Mouse (Mus musculus): ENCODE data around the gene Cox16. TPM values are rescaled to one million over a fixed set of nuclear protein-coding genes. Genes with fewer than 3 reads are reported as not detected.

Cox16 gene
- 342 TPM for polyA plus RNA-seq (2014; fragmentation: Illumina TruSeq; extraction: RNeasy Lipid Tissue Mini Kit (QIAGEN cat#74804); ENCODE audit: low read depth, low replicate concordance)

DNA sequence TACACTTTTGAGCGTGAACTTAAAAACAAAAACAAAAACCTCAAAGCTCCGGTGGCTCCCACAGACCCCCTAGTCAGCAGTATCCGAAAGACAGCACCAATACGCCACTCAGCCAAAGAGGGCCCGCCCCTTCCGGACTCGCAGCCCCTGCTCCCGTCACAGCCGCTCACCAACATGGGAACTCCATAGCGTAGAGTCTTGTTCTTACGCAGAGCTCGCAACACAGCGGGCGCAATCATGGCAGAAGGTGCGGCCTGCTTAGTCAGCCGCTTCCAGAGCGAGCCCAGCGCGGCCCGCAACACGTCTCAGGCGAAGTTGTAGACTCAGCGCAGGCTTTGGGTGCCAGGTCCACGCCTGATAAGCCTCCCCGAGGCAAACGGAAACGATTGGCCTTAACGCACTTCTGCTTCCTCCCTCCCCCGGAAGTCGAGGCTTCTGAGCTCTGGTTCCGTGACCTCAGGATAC lies at the start of gene Cox16:
Gene Cox16 (minus strand): TSS at position 401 of the 465 bp plus-strand sequence.

DNA sequence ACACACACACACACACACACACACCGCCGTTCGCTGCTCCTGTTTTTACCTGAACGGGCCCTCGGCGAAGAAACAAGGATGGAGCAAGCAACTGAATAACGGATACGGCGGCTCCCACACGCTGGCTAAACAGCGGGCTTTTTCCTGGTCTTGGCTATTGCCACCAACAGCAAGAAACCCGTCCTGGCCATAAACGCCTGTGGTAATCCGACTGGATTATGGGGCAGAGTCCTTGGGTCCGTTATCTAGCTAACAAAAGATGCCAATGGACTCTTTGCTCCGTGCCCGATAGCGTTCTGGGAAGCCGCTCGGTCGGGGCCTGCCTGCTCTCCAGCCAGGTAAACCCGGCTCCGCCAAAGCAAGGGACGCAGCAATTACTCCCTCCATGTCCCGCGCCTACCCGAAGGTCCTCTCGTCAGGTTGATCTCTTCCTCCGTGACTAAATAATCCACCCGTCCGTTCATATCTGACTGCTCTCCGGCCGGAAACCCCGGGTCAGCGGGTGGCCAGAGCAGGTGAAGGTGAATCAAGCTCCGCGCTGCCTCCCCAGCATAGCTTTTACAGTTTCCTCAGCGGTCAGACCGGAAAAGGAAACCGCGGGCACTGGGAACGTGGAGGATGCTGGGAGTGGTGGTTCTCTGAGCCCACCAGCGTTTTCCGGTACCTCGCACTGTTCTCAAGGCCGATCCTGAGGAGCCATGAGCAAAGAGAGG lies 47.5 kb upstream of the Cox16 start, which contains the start of the genes Gm20498 and Synj2bp:
Gene Gm20498 (minus strand): TSS at position 590 of the 713 bp plus-strand sequence.
Gene Synj2bp (minus strand): TSS at position 596 of the 713 bp plus-strand sequence.

DNA sequence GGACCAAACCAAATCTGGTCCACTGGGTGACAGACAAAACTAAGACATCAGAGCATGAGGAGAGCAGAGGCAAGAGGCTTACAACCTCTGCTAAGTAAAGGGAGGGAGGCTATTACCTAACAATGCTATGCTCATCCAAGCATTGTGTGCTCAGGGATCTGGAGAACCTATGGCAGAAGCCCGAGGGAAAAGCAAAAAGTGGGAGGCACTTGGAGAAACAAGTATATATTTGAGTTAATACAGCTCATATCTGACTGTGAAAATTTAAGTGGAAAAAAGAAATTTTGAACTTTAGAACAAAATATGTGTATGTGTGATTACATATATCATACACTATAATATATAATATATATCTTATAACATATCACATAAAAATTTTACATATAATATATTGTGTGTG lies 63.1 kb downstream of the Cox16 start, which contains the start of gene Adam4:
Gene Adam4 (minus strand): TSS at position 101 of the 400 bp plus-strand sequence.

DNA sequence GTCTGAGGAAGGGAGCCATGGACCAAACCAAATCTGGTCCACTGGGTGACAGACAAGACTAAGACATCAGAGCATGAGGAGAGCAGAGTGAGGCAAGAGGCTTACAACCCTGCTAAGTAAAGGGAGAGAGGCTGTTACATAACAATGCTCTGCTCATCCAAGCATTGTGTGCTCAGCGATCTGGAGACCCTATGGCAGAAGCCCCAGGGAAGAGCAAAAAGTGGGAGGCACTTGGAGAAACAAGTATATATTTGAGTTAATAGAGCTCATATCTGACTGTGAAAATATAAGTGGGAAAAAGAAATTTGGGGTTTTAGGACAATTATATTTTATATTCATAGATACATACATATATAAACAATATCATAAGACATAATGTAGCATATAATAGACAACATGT lies 105.6 kb downstream of the Cox16 start, which contains the start of gene Gm4787:
Gene Gm4787 (minus strand): TSS at position 101 of the 400 bp plus-strand sequence.

DNA sequence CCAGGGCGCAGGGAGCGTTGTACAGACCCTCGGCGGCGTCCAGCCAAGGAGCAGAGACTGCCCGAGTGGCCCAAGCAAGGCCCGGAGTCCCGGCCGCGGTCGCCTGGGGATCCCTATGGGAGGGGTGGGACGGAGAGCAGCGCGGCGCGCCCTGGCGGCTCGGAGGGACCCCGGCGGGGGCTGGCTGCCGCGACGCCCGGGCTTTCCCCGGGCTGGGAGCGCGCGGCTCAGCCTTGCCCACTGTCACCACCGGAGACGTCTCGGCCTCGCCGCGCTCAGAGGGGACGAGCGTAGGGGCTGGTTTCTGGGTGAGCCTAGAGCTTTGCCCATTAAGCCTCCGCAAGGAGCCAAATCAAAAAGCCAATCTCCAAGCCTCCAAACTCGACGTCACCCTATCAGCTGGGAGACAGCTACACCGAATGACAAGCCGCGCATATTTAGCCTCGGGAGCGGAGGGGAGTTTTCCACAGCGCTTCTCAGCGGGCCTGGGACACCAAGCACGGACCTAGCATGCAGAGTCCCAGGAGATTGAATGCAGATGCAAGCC lies 152.0 kb downstream of the Cox16 start, which contains the start of gene Slc8a3:
Gene Slc8a3 (minus strand): TSS at position 306 of the 547 bp plus-strand sequence.

Other genes starting within 250 kb of the Cox16 start
- not detected for gene Slc8a3, start 151.9 kb downstream of the Cox16 start, polyA plus RNA-seq (2014; fragmentation: Illumina TruSeq; extraction: RNeasy Lipid Tissue Mini Kit (QIAGEN cat#74804); ENCODE audit: low read depth, low replicate concordance)
- gene Gm4787, start 105.7 kb downstream of the Cox16 start, polyA plus RNA-seq (2014; fragmentation: Illumina TruSeq; extraction: RNeasy Lipid Tissue Mini Kit (QIAGEN cat#74804); ENCODE audit: low read depth, low replicate concordance), result 1.1 TPM
- 0.57 TPM for gene Adam4, start 63.2 kb downstream of the Cox16 start, polyA plus RNA-seq (2014; fragmentation: Illumina TruSeq; extraction: RNeasy Lipid Tissue Mini Kit (QIAGEN cat#74804); ENCODE audit: low read depth, low replicate concordance)
- 7.2 TPM for gene Gm20498, start 47.8 kb upstream of the Cox16 start, polyA plus RNA-seq (2014; fragmentation: Illumina TruSeq; extraction: RNeasy Lipid Tissue Mini Kit (QIAGEN cat#74804); ENCODE audit: low read depth, low replicate concordance)
- gene Synj2bp, start 47.8 kb upstream of the Cox16 start, polyA plus RNA-seq (2014; fragmentation: Illumina TruSeq; extraction: RNeasy Lipid Tissue Mini Kit (QIAGEN cat#74804); ENCODE audit: low read depth, low replicate concordance), result 154 TPM
- not detected for gene Adam21, start 83.3 kb upstream of the Cox16 start, polyA plus RNA-seq (2014; fragmentation: Illumina TruSeq; extraction: RNeasy Lipid Tissue Mini Kit (QIAGEN cat#74804); ENCODE audit: low read depth, low replicate concordance)
- 72.4 TPM for gene Med6, start 109.9 kb upstream of the Cox16 start, polyA plus RNA-seq (2014; fragmentation: Illumina TruSeq; extraction: RNeasy Lipid Tissue Mini Kit (QIAGEN cat#74804); ENCODE audit: low read depth, low replicate concordance)
- 0.40 TPM for gene Ttc9, start 146.1 kb upstream of the Cox16 start, polyA plus RNA-seq (2014; fragmentation: Illumina TruSeq; extraction: RNeasy Lipid Tissue Mini Kit (QIAGEN cat#74804); ENCODE audit: low read depth, low replicate concordance)